Mouse (Mus musculus) hindbrain, embryonic 15.5 days (tissue): ENCODE data around the gene Rasgef1b. TPM values are rescaled to one million over a fixed set of nuclear protein-coding genes. Genes with fewer than 3 reads are reported as not detected.

ENCODE experiments used
- ATAC-seq: fragments of 200-750 bp; cut with Nextera tagmentation; 2 replicates; pipeline ENCODE4 v1.8.0; 2017; ENCODE audit warnings: low read depth, moderate number of reproducible peaks, moderate TSS enrichment; ENCODE audit not compliant: low FRiP score
- H3K27ac ChIP-seq: fragments of 300-500 bp; sonication (generic); replicated peaks from 2 replicates; pipeline ENCODE4 v1.5.1; 2015; ENCODE audit warnings: mild to moderate bottlenecking, inconsistent platforms
- H3K27me3 ChIP-seq: fragments of 300-500 bp; sonication (generic); 2 replicates; pipeline ENCODE4 v1.6.1; 2015; ENCODE audit warnings: control low read depth, inconsistent platforms
- H3K36me3 ChIP-seq: fragments of 300-500 bp; sonication (generic); 2 replicates; pipeline ENCODE4 v1.6.1; 2015; ENCODE audit warnings: control low read depth, inconsistent platforms
- H3K4me1 ChIP-seq: fragments of 300-500 bp; sonication (generic); replicated peaks from 2 replicates; pipeline ENCODE4 v1.6.1; 2015; ENCODE audit warnings: control low read depth, inconsistent platforms
- H3K4me2 ChIP-seq: fragments of 300-500 bp; sonication (generic); 2 replicates; pipeline ENCODE4 v1.6.1; 2015; ENCODE audit warnings: moderate library complexity, mild to moderate bottlenecking, inconsistent platforms
- H3K4me3 ChIP-seq: fragments of 300-500 bp; sonication (generic); 2 replicates; pipeline ENCODE4 v1.5.1; 2015; ENCODE audit warnings: mild to moderate bottlenecking, inconsistent platforms
- H3K9ac ChIP-seq: fragments of 300-500 bp; sonication (generic); 2 replicates; pipeline ENCODE4 v1.6.1; 2015; ENCODE audit warnings: inconsistent platforms
- H3K9me3 ChIP-seq: fragments of 300-500 bp; sonication (generic); 2 replicates; pipeline ENCODE4 v1.6.1; 2016; ENCODE audit warnings: control low read depth, inconsistent platforms
- WGBS: fragments of 180-500 bp; shearing (Covaris S2); methylation state at CpG from one replicate; pipeline ENCODE4 v1.1.7; 2015; 5-methylcytosine and 5-hydroxymethylcytosine counted together
- polyA plus RNA-seq: library from polyadenylated mRNA; unstranded; fragments of >200 nt; fragmentation: Nextera tagmentation; extraction: Ambion mirVana; gene quantifications from 2 replicates; pipeline ENCODE4 v1.2.1, GENCODE M21; 2015

Rasgef1b gene
- polyA plus RNA-seq, 1 experiment from 2014 or later: 54.2 TPM

- H3K4me1 ChIP-seq: no peaks in the 10 kb centered on the region
- H3K36me3 ChIP-seq: no peaks in the 10 kb centered on the region
- H3K9me3 ChIP-seq: no peaks in the 10 kb centered on the region
- 53% methylated on average over 8 of the region's 8 CpGs for WGBS
- no peak overlapping the region for H3K9ac ChIP-seq
- no peak overlapping the region for H3K27ac ChIP-seq
- H3K4me2 ChIP-seq: no peak overlapping the region
- no peaks in the 10 kb centered on the region for H3K27me3 ChIP-seq
- no peak overlapping the region for H3K4me3 ChIP-seq
- no peak for ATAC-seq
Measured at GRCm38 (mm10) chr5:99174608-99175385, 554.1 kb downstream of the Rasgef1b start.

GRCm38 (mm10) chr5:99169836-99170235 lies 559.0 kb downstream of the Rasgef1b start:
- 85% methylated on average over 4 of the region's 4 CpGs for WGBS
- Histone ChIP-seq H3K9ac (no peak overlapping the region), H3K9me3 (no peaks in the 10 kb centered on the region), H3K4me2 (no peak overlapping the region), H3K4me1 (no peaks in the 10 kb centered on the region), H3K36me3 (no peaks in the 10 kb centered on the region), H3K4me3 (no peak overlapping the region), H3K27me3 (no peaks in the 10 kb centered on the region), H3K27ac (no peak overlapping the region)
- no peak for ATAC-seq

- H3K4me2 ChIP-seq: no peak overlapping the region
- H3K27me3 ChIP-seq: no peaks in the 10 kb centered on the region
- ATAC-seq: no peak
- no peaks in the 10 kb centered on the region for H3K9me3 ChIP-seq
- 91% methylated on average over 5 of the region's 5 CpGs for WGBS
- H3K4me3 ChIP-seq: no peak overlapping the region
- no peak overlapping the region for H3K9ac ChIP-seq
- H3K36me3 ChIP-seq: no peaks in the 10 kb centered on the region
- H3K4me1 ChIP-seq: no peaks in the 10 kb centered on the region
- no peak overlapping the region for H3K27ac ChIP-seq
Measured at GRCm38 (mm10) chr5:99167767-99168166, 561.1 kb downstream of the Rasgef1b start.

Other genes starting within 250 kb of the Rasgef1b start
- gene Vamp9, start 177.2 kb upstream of the Rasgef1b start, polyA plus RNA-seq: 0.76 and 1.2 TPM in 2 replicates
- 161 and 172 TPM in 2 replicates for gene Hnrnpd, start 249.9 kb upstream of the Rasgef1b start, polyA plus RNA-seq
- gene 4930524J08Rik, start 250.0 kb upstream of the Rasgef1b start, polyA plus RNA-seq: 2.5 and 3.8 TPM in 2 replicates